Mouse (Mus musculus) liver, adult 2 months (tissue): ENCODE results near the gene Syf2.

ENCODE experiments used
- CTCF ChIP-seq: fragments of 200-500 bp; IDR thresholded peaks from 2 replicates; pipeline ENCODE4 v1.5.1; 2011; ENCODE audit warnings: low read depth, low read length, control low read depth
- POLR2A ChIP-seq: fragments of 200-500 bp; IDR thresholded peaks from 2 replicates; pipeline ENCODE4 v1.6.1; 2011; ENCODE audit warnings: low read length, control low read depth; ENCODE audit not compliant: insufficient read depth; ENCODE audit errors: extremely low read depth

DNA sequence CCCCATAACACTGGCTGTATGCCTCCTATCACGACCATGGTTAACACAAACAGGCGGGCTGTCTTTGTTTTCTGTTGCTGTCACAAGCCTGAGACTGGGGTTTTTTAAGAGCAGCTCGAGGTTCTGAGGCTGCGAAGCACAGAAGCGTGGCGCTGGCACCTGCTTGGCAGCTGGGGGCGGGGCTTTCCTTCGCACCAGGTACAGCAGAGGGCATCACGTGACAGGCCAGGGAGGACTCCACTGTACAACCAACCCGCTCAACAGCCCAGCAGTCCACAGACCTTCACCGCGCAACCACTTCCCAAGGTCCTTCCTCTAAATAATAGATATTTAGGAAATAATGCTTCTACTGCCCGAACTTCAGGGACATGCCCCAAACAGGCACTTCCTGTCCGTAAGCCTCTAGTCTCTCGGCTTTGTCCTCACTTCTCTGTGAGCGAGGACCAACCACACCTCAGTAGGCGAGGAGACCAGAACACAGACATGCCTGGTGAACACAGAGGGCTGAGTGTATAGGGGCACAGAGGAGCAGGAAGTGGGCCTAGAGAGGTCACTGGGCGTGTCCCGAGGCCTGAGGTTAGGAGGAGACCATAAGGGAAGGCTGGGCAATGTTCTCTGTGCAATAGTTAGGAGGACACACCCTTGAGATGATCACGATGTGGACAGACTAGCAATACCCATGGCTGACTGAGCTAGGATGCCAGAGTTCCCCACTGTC, 37.3 kb downstream of the Syf2 start:
- TF ChIP-seq CTCF: no peak
- no peak for TF ChIP-seq POLR2A
